Comparison of ENCODE assay signal across 11 mouse cellular contexts in the genomic region with DNA sequence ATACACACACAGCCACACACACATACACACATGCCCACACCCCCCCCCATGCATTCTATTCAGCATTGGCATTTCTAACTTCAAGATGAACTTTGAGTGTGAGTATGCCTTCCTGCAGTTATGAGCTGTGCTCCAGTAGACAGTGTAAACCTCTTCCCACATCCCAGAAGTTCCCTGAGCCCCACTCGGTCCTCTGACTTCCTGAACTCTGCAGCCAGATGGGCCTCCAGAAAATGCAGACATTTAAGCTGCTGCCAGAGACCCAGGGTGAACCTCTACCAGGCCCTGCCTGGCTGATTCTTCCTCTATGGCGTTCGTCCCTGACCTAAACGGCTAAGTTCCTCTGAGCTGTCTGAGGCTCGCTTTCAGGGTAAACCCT. TPM values are rescaled to one million over a fixed set of nuclear protein-coding genes. Genes with fewer than 3 reads are reported as not detected.
A peak's percentile ranks its signal among the peaks of the same experiment; 100 is the strongest.
DNase-seq lines count a peak whose midpoint lies in the region; ATAC-seq lines count a peak whose summit lies in the region.
"Had no signal": no experiment of that assay in that cellular context is flagged by ENCODE, and none has a peak within 500 bp of the region (broad histone marks: within the 10 kb centered on the region; RNA-seq: fewer than 3 reads in every experiment).

No protein-coding gene starts in this region.

- no peaks in the 10 kb centered on the region for H3K36me3 ChIP-seq in heart, embryonic 14.5 days (ENCODE audit: control insufficient read depth, insufficient read depth, low read length)
- no peaks in the 10 kb centered on the region for H3K36me3 ChIP-seq in lung, embryonic 15.5 days
- H3K36me3 ChIP-seq in embryonic facial prominence, embryonic 11.5 days (replicated peaks; ENCODE audit: control insufficient read depth, insufficient read depth, low read depth, low read length), result no peaks in the 10 kb centered on the region
- H3K36me3 ChIP-seq in liver, embryonic 12.5 days, result no peaks in the 10 kb centered on the region
- H3K36me3 ChIP-seq: liver, embryonic 15.5 days; neural tube, embryonic 12.5 days had no signal

- H3K27ac ChIP-seq in heart, embryonic 14.5 days (replicated peaks in 1 of 2; ENCODE audit: control insufficient read depth in 1 of 2, insufficient read depth in 1 of 2, low read depth in 2 of 2, low read length in 2 of 2), result peak overlapping the region; percentile 33 to 65
- peak overlapping the region; percentile 45 for H3K27ac ChIP-seq in lung, embryonic 15.5 days
- 0 out of 2 replicates have a peak overlapping the region, but pooled peaks have one; percentile 20 for H3K27ac ChIP-seq in embryonic facial prominence, embryonic 11.5 days (replicated peaks; ENCODE audit: low read depth, low read length)
- H3K27ac ChIP-seq in liver, embryonic 12.5 days, result peak overlapping the region; percentile 59
- H3K27ac ChIP-seq: liver, embryonic 15.5 days; neural tube, embryonic 12.5 days had no signal

- peaks cover 43 to 50% of the 10 kb centered on the region in 2 experiments for H3K4me1 ChIP-seq in heart, embryonic 14.5 days (ENCODE audit: control insufficient read depth in 2 of 2, insufficient read depth in 2 of 2, low read length in 2 of 2)
- H3K4me1 ChIP-seq in lung, embryonic 15.5 days, result peaks cover 9% of the 10 kb centered on the region; the same call in 1 of the 2 replicates
- peaks cover 4% of the 10 kb centered on the region for H3K4me1 ChIP-seq in embryonic facial prominence, embryonic 11.5 days (ENCODE audit: control insufficient read depth, insufficient read depth, low read length)
- H3K4me1 ChIP-seq in liver, embryonic 12.5 days, result peaks cover 34% of the 10 kb centered on the region

- no peak overlapping the region for H3K4me2 ChIP-seq in heart, embryonic 14.5 days (ENCODE audit: low read length)
- H3K4me2 ChIP-seq in lung, embryonic 15.5 days, result no peak overlapping the region
- H3K4me2 ChIP-seq in embryonic facial prominence, embryonic 11.5 days (ENCODE audit: low read depth, low read length), result no peak overlapping the region
- H3K4me2 ChIP-seq in liver, embryonic 12.5 days, result no peak overlapping the region
- H3K4me2 ChIP-seq: liver, embryonic 15.5 days; neural tube, embryonic 12.5 days had no signal

- no peak for DNase-seq in heart, postnatal 4 days
- no peak for DNase-seq in lung, adult 18-20 months
- DNase-seq in embryonic facial prominence, embryonic 11.5 days (ENCODE audit: low spot score), result no peak
- DNase-seq in urinary bladder, postnatal 14 days (ENCODE audit: low spot score), result no peak
- DNase-seq: thymus, postnatal 4 days had no signal

- H3K4me3 ChIP-seq in heart, embryonic 14.5 days (ENCODE audit: control insufficient read depth in 1 of 2, insufficient read depth in 1 of 2, low read depth in 1 of 2, low read length in 2 of 2), result no peak overlapping the region
- H3K4me3 ChIP-seq in lung, embryonic 15.5 days, result no peak overlapping the region
- H3K4me3 ChIP-seq in embryonic facial prominence, embryonic 11.5 days (ENCODE audit: low read depth, low read length), result no peak overlapping the region
- no peak overlapping the region for H3K4me3 ChIP-seq in liver, embryonic 12.5 days
- H3K4me3 ChIP-seq: liver, embryonic 15.5 days; neural tube, embryonic 12.5 days had no signal

- peak overlapping the region; percentile 46; the same call in 1 of the 2 replicates for H3K9ac ChIP-seq in heart, embryonic 14.5 days (ENCODE audit: low read length)
- no peak overlapping the region for H3K9ac ChIP-seq in lung, embryonic 15.5 days
- no peak overlapping the region for H3K9ac ChIP-seq in embryonic facial prominence, embryonic 11.5 days (replicated peaks; ENCODE audit: low read length)
- no peak overlapping the region for H3K9ac ChIP-seq in liver, embryonic 12.5 days
- H3K9ac ChIP-seq: liver, embryonic 15.5 days; neural tube, embryonic 12.5 days had no signal

- no peak for ATAC-seq in heart, embryonic 14.5 days (ENCODE audit: insufficient number of reproducible peaks, insufficient read depth, low FRiP score, low read depth)
- ATAC-seq in lung, embryonic 15.5 days (ENCODE audit: borderline replicate concordance, extremely low read depth, low FRiP score, low TSS enrichment), result 0 out of 2 replicates have a peak, but pooled peaks have one; percentile 27
- ATAC-seq in embryonic facial prominence, embryonic 11.5 days (replicated peaks; ENCODE audit: insufficient number of reproducible peaks, low FRiP score, low TSS enrichment, low read depth), result no peak
- no peak for ATAC-seq in liver, embryonic 12.5 days
- no peak for ATAC-seq in erythroid progenitor cell, adult 5-6 weeks (replicated peaks; ENCODE audit: low FRiP score, poor library complexity, severe bottlenecking)

- H3K9me3 ChIP-seq in heart, embryonic 14.5 days (ENCODE audit: control insufficient read depth, low read length), result no peaks in the 10 kb centered on the region
- no peaks in the 10 kb centered on the region for H3K9me3 ChIP-seq in lung, embryonic 15.5 days
- no peaks in the 10 kb centered on the region for H3K9me3 ChIP-seq in embryonic facial prominence, embryonic 11.5 days (replicated peaks; ENCODE audit: control insufficient read depth, low read length)
- H3K9me3 ChIP-seq in liver, embryonic 12.5 days (replicated peaks), result no peaks in the 10 kb centered on the region
- H3K9me3 ChIP-seq: liver, embryonic 15.5 days; neural tube, embryonic 12.5 days had no signal

- H3K27me3 ChIP-seq in heart, embryonic 14.5 days (ENCODE audit: control insufficient read depth, insufficient read depth, low read length), result no peaks in the 10 kb centered on the region
- no peaks in the 10 kb centered on the region for H3K27me3 ChIP-seq in lung, embryonic 15.5 days
- H3K27me3 ChIP-seq in embryonic facial prominence, embryonic 11.5 days (ENCODE audit: control insufficient read depth, insufficient read depth, low read length), result no peaks in the 10 kb centered on the region
- no peaks in the 10 kb centered on the region; the same call in 1 of the 2 replicates for H3K27me3 ChIP-seq in liver, embryonic 12.5 days (replicated peaks)
- H3K27me3 ChIP-seq: liver, embryonic 15.5 days; neural tube, embryonic 12.5 days had no signal

- 39% methylated on average over 5 of the region's 5 CpGs for WGBS in heart, embryonic 14.5 days
- 47% methylated on average over 5 of the region's 5 CpGs for WGBS in lung, embryonic 15.5 days
- 46% methylated on average over 5 of the region's 5 CpGs for WGBS in embryonic facial prominence, embryonic 11.5 days
- WGBS in liver, embryonic 12.5 days (ENCODE audit: insufficient replicate concordance), result 42% methylated on average over 5 of the region's 5 CpGs

RNA-seq across cellular contexts. Expression of a gene that starts 30.4 kb away (rescaled TPM):
- 11.2 and 15.1 TPM in 2 replicates for polyA plus RNA-seq in heart, embryonic 14.5 days (2014; fragmentation: Nextera tagmentation; extraction: Ambion mirVana)
- 10 to 100 TPM; 11.6 to 12.3 TPM for total RNA-seq in heart, postnatal 4 days (2021)
- 22.1 and 23.7 TPM in 2 replicates for polyA plus RNA-seq in lung, embryonic 15.5 days (2015; fragmentation: Nextera tagmentation; extraction: Ambion mirVana)
- polyA plus RNA-seq in embryonic facial prominence, embryonic 11.5 days (2014; fragmentation: Nextera tagmentation; extraction: Ambion mirVana), result 11.4 and 11.8 TPM in 2 replicates
- polyA plus RNA-seq in liver, embryonic 12.5 days (2016; fragmentation: Nextera tagmentation; extraction: Ambion mirVana), result 12.6 and 14.1 TPM in 2 replicates
- total RNA-seq in erythroid progenitor cell, adult 5-6 weeks (2015; ENCODE audit: low replicate concordance), result 5.4 TPM in 1 of 2 replicates, not detected in the other
- total RNA-seq in erythroid progenitor cell, adult 5-6 weeks (2017; ENCODE audit: low replicate concordance), result 0.39 TPM in 1 of 2 replicates, not detected in the other
